Mouse (Mus musculus): ENCODE results near the gene Erfe.

Erfe gene

GRCm38 (mm10) chr1:91366215-91367108 is at the start of gene Erfe:
Gene Erfe, plus strand, starts transcription at chr1:91366430.
- DNase-seq (ENCODE audit: low read depth, low spot score) = no peak

GRCm38 (mm10) chr1:91317656-91318055 is 48.6 kb upstream of the Erfe start:
- no peak for DNase-seq (ENCODE audit: low read depth, low spot score)

DNA sequence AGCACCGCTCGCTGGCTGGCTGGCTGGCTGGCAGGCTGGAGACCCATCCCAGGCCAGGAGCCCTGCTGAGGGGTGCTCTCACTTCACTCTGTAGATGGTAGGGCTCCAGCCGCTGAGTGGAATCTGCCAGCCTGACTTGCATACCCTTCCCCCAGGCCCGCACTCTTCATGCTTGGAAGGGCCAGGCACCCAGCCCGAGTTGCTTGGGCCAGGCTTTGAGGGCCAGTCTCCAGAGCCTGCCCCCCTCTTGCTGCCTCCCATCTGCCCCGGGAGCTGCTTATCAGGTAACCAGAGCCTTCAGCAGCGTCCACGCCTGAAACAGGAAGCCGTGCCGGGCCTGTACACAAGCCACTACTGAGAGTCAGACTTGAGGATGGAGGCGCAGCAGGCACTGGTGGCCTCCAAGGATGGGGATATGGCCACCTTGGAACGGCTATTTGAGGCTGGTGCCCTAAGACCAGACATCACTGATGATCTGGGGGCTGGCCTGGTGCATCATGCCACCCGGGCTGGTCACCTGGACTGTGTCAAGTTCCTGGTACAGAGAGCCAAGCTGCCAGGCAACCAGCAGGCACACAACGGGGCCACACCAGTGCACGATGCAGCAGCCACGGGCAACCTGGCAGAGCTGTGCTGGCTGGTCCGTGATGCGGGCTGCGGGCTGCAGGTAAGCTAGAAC is 44.3 kb upstream of the Erfe start, which contains the start of gene Espnl:
Gene Espnl (plus strand): TSS at position 316 of the 679 bp plus-strand sequence.
- no peak for DNase-seq (ENCODE audit: low read depth, low spot score)

DNA sequence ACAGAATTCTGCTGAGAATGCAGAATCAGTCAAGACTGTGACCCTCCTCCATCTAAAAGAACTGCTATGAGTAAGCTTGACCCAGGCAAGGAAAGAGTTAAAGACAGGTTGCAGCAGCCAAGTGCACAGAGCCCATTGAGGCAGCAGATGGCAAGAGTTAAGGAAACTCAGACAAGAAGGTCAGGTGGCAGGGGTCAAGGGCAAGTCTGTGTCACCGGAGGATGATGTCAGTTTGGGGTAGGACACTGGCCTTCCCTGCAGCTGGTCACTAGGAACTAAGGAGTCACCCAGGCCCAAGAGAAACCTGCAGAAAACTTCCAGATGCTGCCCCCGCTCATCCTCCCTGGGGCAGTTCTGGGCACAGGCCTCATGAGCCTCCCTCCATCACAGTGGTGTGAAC is 41.6 kb upstream of the Erfe start:
- no peak for DNase-seq (ENCODE audit: low read depth, low spot score)

GRCm38 (mm10) chr1:91325488-91326042 is 40.7 kb upstream of the Erfe start:
- no peak for DNase-seq (ENCODE audit: low read depth, low spot score)

DNA sequence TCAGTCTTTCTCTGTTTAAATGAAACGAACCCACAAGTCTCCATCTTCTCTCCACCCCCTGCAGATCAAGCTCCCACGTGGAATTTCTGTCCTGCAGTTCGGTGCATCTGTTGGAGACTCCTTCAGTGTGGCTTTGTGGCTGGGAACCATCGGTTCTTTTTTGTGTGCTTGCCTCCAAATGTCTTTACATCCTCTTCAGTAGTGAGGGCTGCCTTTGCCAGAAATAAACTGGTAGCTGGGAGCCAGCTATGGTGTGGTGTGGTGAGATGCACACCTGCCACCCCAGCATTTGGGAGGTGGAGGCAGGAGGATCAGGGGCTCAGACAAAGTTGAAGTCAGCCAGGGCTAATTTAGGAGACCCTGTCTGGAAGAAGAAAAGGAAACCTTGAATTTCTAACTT is 34.1 kb upstream of the Erfe start:
- no peak for DNase-seq (ENCODE audit: low read depth, low spot score)

GRCm38 (mm10) chr1:91333582-91333981 is 32.6 kb upstream of the Erfe start:
- DNase-seq (ENCODE audit: low read depth, low spot score) = no peak

DNA sequence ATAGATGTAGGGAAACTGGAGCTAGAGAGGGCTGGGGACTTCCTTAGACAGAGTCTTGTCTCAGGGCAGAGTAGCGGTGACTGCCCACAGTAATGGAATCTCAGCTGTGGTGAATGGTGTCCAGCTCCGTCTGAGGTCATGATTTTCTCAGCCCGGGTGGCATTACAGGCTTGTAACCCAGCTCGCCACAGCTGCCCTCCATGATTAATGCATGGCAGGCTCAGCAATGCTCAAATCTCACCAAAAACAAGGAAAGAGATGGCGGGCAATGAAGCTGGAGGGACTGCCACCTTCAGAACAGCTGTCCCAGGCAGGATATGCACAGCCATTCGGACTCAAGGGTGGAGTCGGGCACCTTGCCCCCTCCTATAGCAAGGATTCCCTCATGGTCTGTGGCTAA is 28.9 kb upstream of the Erfe start:
- no peak for DNase-seq (ENCODE audit: low read depth, low spot score)

- no peak for DNase-seq (ENCODE audit: low read depth, low spot score)
Measured at GRCm38 (mm10) chr1:91344001-91344400, 22.2 kb upstream of the Erfe start.

DNA sequence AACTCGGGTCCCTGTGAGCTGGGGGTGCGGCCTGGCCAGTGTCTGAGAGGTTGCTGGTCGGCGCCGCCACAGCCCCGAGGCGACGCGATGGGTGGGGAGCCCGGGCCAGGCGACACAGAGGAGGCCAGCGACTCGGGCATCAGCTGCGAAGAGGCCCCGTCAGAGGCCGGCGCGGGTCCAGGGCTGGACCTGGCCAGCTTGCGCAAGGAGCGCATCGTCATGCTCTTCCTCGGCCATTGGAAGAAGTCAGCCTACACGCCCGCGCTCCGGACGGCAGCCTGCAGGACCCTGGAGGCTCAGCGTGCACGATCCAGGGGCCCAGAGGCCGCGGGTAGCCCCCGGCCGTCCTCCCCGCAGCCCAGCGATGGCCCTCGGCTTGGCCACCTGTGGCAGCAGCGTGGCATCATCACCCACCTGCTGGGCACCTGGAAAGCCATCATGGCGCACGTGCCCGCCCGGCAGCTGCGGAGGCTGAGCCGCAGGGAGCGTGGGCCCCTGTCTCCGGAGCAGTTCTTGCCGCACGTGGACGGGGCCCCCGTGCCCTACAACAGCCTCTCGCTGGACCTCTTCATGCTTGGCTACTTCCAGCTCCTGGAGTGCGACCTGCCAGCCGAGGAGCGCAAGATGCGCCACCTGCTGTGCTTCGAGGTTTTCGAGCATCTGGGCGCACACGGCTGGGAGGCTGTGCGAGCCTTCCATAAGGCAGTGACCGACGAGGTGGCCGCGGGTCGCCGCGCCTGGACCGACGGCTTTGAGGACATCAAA is 21.1 kb upstream of the Erfe start:
- DNase-seq (ENCODE audit: low read depth, low spot score) = no peak

DNA sequence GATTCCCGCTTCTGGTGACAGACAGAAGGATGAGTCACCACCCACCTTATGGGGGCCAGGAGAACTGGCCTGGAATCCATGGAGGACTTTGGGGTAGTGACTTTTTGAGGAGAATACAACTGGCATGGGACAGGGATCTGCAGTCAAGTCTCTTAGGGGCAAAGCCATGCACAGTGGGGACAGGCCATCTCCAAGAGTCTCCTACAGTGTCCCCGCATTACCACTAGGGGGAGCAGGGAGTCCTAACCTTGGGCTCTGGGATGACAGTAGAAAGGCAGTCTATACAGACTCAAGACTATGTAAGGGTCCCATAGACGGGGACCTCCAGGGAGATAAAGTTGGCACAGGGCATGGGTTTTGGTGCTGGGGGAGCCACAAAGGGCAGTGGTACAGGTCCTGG is 19.3 kb upstream of the Erfe start:
- DNase-seq (ENCODE audit: low read depth, low spot score) = peak; percentile 81

- DNase-seq (ENCODE audit: low read depth, low spot score) = no peak
Measured at GRCm38 (mm10) chr1:91350841-91351240, 15.4 kb upstream of the Erfe start, which contains the start of gene Klhl30. Gene Klhl30, plus strand, starts transcription at chr1:91351016.

GRCm38 (mm10) chr1:91351249-91351648 is 15.0 kb upstream of the Erfe start:
- peak; percentile 47 for DNase-seq (ENCODE audit: low read depth, low spot score)

- peak; percentile 96 for DNase-seq (ENCODE audit: low read depth, low spot score)
Measured at GRCm38 (mm10) chr1:91352277-91352676, 14.0 kb upstream of the Erfe start.

- DNase-seq (ENCODE audit: low read depth, low spot score) = no peak
Measured at GRCm38 (mm10) chr1:91356105-91356504, 10.1 kb upstream of the Erfe start.

- DNase-seq (ENCODE audit: low read depth, low spot score) = peak; percentile 86
Measured at GRCm38 (mm10) chr1:91362113-91362512, 4.1 kb upstream of the Erfe start.

DNA sequence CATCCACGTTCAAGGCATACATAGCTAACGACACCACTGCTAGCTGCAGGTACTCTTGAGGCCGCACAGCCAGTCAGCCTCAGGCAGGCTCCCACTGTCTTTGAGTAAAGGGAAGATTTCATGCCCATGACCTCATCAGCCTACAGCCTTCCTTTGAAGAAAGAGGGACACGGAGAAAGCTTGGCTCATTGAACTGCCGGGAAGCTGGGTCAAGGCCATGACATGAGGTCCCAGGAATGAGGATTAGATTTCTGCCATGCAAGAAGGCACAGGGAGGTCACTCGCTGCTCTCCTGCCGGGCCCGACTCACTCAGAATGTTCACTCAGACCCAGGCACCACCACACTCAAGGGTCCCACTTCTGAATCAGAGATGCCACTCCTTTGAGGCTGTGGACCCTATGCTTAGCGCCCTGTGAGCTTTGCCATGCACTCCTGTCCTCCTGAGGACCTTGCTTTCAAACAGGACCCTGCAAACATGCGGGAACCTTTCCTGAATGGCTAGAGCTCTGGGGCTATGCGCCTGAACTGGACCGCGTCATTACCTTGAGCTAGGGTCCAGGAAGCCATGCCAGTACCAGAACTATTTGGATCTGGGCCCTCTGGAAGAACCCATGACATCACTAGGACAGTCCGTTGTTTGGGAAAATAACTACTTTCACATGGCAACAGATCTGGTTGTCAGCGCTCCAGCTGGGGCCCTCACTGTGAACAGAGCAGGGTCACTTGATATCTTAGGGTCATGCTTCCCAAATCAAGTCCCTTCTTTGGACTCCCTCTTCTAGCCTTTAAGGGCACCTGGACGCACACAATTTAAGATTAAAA is 1.2 kb upstream of the Erfe start:
- DNase-seq (ENCODE audit: low read depth, low spot score) = no peak

DNA sequence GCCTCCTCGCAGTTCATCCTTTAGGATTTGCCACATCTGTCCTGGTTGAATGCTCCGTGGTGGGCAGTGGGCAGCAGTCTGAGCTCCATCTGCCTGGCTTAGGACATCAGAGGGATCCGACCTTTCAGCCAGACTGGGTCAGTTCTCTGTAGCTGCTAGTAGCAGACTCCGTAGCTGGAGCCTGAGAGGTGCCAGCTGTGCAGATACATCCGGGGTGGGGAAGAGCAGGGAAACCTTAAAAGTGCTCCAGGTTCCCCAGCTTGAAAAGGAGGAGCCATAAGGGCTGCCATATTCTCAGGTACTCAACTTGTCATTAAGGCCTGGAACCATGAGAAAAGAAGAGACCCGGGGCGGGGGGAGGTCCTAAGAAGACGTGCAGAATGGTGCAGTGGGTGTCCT is 415 bp upstream of the Erfe start:
- DNase-seq (ENCODE audit: low read depth, low spot score) = no peak

DNA sequence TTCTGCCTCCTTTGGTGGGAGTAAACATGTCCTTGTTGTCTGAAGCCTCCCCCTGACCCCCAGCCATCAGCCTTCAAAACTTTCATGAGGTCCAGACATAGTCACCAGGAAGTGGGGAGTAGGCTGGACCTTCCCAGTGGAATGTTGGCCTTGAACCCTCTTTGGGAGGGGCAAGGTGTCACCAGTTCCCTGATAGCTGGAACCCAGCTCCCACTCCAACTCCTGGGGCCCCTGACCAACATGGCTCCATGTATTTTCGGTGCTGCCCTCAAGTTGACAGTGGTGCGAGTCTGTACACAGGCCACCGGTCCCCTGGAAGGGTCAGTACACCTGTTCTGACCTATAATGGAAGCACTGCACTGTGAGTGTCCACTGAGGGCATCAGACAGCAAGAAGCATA is 1.1 kb downstream of the Erfe start:
- DNase-seq (ENCODE audit: low read depth, low spot score) = no peak

DNA sequence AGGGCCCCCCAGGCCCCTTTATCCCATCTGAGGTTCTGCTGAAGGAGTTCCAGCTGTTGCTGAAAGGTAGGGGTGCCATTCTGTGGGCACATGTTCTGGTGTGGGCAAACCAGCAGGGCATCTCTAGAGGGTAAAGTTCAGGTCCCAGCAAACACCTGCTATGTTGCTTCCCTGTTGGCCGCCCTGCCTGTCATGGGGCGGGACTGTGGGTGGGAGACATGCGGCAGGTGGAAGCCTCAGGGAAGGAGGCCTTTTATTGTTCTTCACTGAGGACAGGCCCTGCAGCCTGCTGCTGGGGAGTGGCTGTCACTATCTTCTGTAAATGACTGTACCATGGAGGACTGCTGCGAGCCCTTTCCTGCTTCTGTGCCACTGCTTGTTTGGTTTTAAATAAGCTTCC is 3.2 kb downstream of the Erfe start:
- no peak for DNase-seq (ENCODE audit: low read depth, low spot score)

GRCm38 (mm10) chr1:91370055-91370454 is 3.8 kb downstream of the Erfe start:
- no peak for DNase-seq (ENCODE audit: low read depth, low spot score)
